Mouse (Mus musculus): ENCODE measurements around the gene Tasp1. TPM values are rescaled to one million over a fixed set of nuclear protein-coding genes. Genes with fewer than 3 reads are reported as not detected.
"Not testable (repeated sequence)": the region's sequence is repeated elsewhere in the genome, so short reads cannot be mapped to it uniquely, and the experiment has no call there.

The Tasp1 gene
- polyA plus RNA-seq, 1 experiment, result 3.3 TPM

DNA sequence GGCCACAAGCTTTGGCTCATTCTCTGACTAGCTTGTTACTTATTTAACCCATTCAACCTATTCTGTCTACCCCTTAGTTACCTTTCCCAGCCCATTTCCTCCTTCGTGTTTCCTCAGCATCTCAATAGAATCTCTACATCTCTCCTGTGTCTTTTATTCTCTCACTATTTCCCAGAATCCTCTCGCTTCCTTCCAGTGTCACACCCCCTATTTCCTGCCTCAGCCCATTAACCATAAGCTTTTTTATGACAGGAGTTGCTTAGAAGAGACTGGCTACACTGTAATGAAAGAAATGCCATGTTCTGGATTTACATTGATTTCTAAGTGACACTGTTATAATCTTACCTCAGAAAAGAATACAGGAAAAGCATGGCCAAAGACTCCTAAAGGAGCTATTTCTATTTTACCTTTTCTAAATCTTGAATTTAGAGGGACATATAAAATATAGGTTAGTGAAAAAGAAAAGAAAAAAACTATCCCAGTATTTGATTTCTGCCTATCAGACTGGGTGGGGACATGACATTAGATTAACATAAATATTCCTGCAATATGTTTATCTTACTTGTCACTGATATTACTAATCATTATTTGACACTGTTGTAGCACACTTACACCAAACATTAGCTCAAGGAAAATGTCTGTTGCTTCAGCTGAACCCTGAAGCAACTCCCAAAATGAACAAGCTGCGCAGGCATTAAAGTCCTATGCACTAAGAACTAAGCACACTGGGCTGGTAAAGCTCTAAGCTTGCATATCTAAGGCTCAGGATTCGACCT is 6.3 kb downstream of the Tasp1 start:
- no peak for TF ChIP-seq POLR2A (IDR thresholded peaks at IDR 0.05; ENCODE audit: borderline replicate concordance, extremely low read depth, low read depth, low read length)
- no peak for TF ChIP-seq CTCF (IDR thresholded peaks at IDR 0.05; ENCODE audit: insufficient read depth, low read length)
- 77% methylated on average over 4 of the region's 4 CpGs for WGBS
- no peak for DNase-seq
- H3K4me1 ChIP-seq (ENCODE audit: control insufficient read depth, insufficient read depth, low read length), result no peaks in the 10 kb centered on the region
- H3K4me3 ChIP-seq (replicated peaks; ENCODE audit: extremely low read depth, low read depth, low read length), result no peak overlapping the region

DNA sequence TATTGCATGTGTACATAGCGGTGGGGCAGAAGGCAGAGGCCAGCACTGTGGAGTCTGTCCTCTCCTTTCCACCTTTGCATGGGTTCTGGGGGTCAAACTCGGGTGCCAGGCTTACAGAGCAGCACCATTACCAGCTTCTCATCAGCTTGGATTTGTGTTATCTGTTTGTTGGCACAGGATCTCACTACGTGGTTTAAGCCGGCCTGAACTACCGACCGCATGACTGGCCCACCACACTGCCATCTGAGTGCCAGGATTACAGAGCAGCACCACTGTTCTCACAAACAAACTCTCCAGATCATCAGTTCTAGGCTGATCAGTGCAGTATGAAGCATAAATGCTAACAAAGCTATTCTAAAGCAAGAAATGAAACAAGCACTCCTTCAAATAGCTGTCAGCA is 8.5 kb downstream of the Tasp1 start:
- DNase-seq, result no peak
- WGBS, result 86% methylated on average over 6 of the region's 6 CpGs
- no peaks in the 10 kb centered on the region for H3K4me1 ChIP-seq (ENCODE audit: control insufficient read depth, insufficient read depth, low read length)
- no peak for TF ChIP-seq POLR2A (IDR thresholded peaks at IDR 0.05; ENCODE audit: borderline replicate concordance, extremely low read depth, low read depth, low read length)
- TF ChIP-seq CTCF (IDR thresholded peaks at IDR 0.05; ENCODE audit: insufficient read depth, low read length), result no peak
- H3K4me3 ChIP-seq (replicated peaks; ENCODE audit: extremely low read depth, low read depth, low read length), result no peak overlapping the region

DNA sequence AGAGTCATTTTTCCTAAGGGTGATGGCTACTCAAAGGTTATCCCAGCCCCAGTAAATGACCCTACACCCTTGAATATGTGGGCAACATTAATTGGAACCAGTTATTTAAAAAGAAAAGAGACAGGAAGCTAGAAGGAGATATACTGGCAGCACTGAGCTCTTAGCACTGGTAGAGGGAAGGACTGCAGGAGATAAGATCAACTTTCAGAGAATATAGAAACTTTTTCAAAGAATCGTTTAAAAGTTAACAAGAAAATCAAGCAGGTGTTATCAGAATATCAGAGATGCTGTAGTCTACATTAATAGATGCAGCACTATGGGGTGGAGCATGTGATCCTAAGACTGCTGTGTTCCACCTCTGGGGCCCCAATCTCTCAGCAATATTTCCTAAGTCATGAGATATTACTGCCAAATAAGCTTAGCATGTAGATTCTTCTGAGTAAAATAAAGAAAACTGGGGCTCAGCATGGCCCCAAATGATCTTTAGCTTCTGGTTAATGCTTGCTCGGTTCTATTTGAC is 14.9 kb downstream of the Tasp1 start:
- DNase-seq, result no peak
- Histone ChIP-seq H3K4me3 (replicated peaks; ENCODE audit: extremely low read depth, low read depth, low read length) (no peak overlapping the region), H3K4me1 (ENCODE audit: control insufficient read depth, insufficient read depth, low read length) (no peaks in the 10 kb centered on the region)
- 80% methylated on average over 2 of the region's 2 CpGs for WGBS
- TF ChIP-seq POLR2A (IDR thresholded peaks at IDR 0.05; ENCODE audit: borderline replicate concordance, extremely low read depth, low read depth, low read length) (no peak), CTCF (IDR thresholded peaks at IDR 0.05; ENCODE audit: insufficient read depth, low read length) (no peak)

DNA sequence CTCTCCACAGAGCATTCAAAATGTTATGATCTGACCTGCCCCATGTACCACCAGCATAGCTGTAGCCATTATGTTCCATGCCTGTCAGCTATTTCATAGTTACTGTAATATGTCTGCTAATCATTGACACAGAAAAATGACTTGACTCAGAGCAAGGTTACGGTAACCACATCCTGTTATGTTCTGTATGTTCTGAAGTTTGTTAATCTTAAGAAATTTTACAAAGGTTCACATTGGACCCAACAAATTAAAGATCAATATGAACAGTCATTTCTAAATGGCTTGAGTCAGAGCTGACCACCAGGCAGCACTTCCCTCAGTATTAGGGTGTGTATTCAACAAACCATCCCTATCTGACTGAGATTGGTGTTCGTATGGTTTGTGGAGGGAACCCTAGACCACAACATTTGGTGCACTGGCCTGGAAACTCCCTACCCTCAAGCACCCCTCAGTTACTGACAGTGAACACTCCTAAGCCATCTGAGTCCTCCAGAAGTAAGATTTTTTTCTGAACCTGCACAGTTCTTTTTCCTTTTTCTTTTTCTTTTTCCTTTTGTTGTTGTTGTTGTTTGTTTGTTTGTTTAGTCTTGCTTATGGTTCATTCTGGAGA is 24.0 kb downstream of the Tasp1 start:
- TF ChIP-seq CTCF (IDR thresholded peaks at IDR 0.05; ENCODE audit: insufficient read depth, low read length), result no peak
- WGBS, result 80% methylated on average over 2 of the region's 2 CpGs
- no peak overlapping the region for H3K4me3 ChIP-seq (replicated peaks; ENCODE audit: extremely low read depth, low read depth, low read length)
- no peaks in the 10 kb centered on the region for H3K4me1 ChIP-seq (ENCODE audit: control insufficient read depth, insufficient read depth, low read length)
- DNase-seq, result no peak

DNA sequence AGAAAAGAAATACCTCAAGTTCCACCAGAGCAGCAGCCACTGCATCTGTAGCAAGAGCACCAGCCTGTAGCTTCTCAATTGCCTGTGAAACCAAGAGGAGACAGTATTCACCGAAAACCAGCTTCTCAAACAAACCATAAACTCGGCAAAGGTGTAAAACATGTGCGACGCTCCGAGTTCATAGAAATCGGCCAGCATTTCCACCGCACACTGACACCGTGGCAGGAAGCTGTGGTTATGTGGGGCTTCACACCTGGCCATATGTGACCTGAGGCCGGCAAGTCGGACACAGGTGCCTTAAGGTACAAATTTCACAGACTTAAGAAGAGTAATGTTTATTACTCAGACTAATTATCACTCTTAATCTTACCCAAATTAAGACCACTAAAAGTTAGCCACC is 24.5 kb downstream of the Tasp1 start:
- Histone ChIP-seq H3K4me1 (ENCODE audit: control insufficient read depth, insufficient read depth, low read length) (no peaks in the 10 kb centered on the region), H3K4me3 (replicated peaks; ENCODE audit: extremely low read depth, low read depth, low read length) (no peak overlapping the region)
- DNase-seq, result no peak
- 89% methylated on average over 10 of the region's 10 CpGs for WGBS
- TF ChIP-seq POLR2A (IDR thresholded peaks at IDR 0.05; ENCODE audit: borderline replicate concordance, extremely low read depth, low read depth, low read length) (no peak), CTCF (IDR thresholded peaks at IDR 0.05; ENCODE audit: insufficient read depth, low read length) (no peak)

DNA sequence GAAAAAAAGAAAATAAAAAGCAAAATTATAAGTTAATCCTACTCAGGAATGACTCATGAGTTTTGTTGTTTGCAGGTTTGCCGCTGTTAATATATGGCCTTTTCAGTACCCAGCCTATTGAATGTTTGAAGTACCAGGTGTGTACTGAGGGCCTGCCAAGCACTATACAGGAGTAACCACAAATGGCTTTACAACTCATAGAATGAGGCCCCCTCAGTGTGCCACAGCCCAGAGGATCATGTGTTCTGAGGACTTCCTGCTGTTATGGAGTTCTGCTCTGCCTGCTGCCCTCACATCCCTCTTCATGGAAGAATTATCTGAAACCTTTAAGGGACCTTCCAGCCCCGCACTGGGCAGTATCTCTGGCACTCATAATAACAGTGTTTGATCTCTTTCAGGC is 29.1 kb downstream of the Tasp1 start:
- DNase-seq, result no peak
- TF ChIP-seq CTCF (IDR thresholded peaks at IDR 0.05; ENCODE audit: insufficient read depth, low read length) (no peak), POLR2A (IDR thresholded peaks at IDR 0.05; ENCODE audit: borderline replicate concordance, extremely low read depth, low read depth, low read length) (no peak)
- no peaks in the 10 kb centered on the region for H3K4me1 ChIP-seq (ENCODE audit: control insufficient read depth, insufficient read depth, low read length)
- H3K4me3 ChIP-seq (replicated peaks; ENCODE audit: extremely low read depth, low read depth, low read length), result no peak overlapping the region
- WGBS, result 85% methylated on average over 2 of the region's 2 CpGs

DNA sequence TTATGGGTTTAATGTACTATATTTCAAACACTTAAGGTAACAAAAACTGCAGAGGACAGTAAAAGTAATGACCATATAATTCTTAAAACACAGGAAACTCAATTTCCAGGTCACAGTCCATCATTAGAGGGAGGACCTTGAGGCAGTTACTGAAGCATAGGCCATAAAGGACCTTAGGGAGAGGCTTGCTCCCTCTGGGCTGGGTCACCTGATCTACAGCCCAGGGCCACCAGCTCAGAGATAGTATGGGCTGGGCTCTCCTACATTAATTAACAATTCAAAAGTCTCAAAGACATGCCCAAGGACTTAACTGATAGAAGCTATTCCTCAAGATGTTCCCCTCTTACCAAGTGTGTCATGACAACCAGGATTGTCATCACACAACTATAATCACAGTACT is 29.8 kb downstream of the Tasp1 start:
- no peak for DNase-seq
- TF ChIP-seq POLR2A (IDR thresholded peaks at IDR 0.05; ENCODE audit: borderline replicate concordance, extremely low read depth, low read depth, low read length) (no peak), CTCF (IDR thresholded peaks at IDR 0.05; ENCODE audit: insufficient read depth, low read length) (no peak)
- no peaks in the 10 kb centered on the region for H3K4me1 ChIP-seq (ENCODE audit: control insufficient read depth, insufficient read depth, low read length)
- no peak overlapping the region for H3K4me3 ChIP-seq (replicated peaks; ENCODE audit: extremely low read depth, low read depth, low read length)

DNA sequence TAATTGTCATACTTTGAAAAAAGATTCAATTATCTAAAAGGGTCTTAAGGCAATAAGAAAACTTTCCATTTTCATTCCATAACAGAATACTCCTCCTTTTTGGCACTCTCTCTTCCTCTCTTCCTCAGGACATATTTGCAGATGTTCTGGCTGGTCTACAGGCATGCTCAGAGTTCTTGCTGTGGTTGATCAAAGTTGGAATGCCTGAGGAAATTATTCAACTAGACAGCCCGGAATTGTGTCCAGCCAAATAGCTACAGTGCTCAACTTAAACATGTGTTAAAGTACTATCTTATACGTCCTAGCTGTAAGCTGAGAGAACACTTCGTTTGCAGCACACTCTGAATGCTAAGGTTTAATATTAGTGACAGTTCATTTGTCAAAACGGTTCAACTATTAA is 41.7 kb downstream of the Tasp1 start:
- 57% methylated on average over 4 of the region's 4 CpGs for WGBS
- Histone ChIP-seq H3K4me1 (ENCODE audit: control insufficient read depth, insufficient read depth, low read length) (no peaks in the 10 kb centered on the region), H3K4me3 (replicated peaks; ENCODE audit: extremely low read depth, low read depth, low read length) (no peak overlapping the region)
- DNase-seq, result no peak
- no peak for TF ChIP-seq POLR2A (IDR thresholded peaks at IDR 0.05; ENCODE audit: borderline replicate concordance, extremely low read depth, low read depth, low read length)

DNA sequence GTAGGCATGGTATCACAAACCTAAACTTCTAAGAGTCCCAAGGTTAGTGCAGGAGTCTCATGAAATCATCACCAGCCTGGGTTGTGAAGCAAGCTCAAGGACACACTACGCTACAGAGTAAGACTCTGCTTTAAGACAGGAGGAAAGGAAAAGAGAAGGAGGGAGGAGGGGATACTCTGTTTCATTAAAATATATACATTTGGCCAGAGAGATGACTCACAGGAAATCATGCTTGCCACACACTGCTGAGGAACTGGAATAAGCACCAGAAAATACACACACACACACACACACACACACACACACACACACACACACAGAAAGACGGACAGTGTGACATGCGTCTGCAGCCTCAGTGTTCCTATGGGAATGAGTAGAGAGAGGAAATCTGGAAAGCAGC is 59.2 kb downstream of the Tasp1 start:
- DNase-seq, result no peak
- WGBS, result 68% methylated on average over 3 of the region's 3 CpGs
- H3K4me3 ChIP-seq (replicated peaks; ENCODE audit: extremely low read depth, low read depth, low read length), result no peak overlapping the region
- H3K4me1 ChIP-seq (ENCODE audit: control insufficient read depth, insufficient read depth, low read length), result no peaks in the 10 kb centered on the region
- no peak for TF ChIP-seq POLR2A (IDR thresholded peaks at IDR 0.05; ENCODE audit: borderline replicate concordance, extremely low read depth, low read depth, low read length)
- no peak for TF ChIP-seq CTCF (IDR thresholded peaks at IDR 0.05; ENCODE audit: insufficient read depth, low read length)

DNA sequence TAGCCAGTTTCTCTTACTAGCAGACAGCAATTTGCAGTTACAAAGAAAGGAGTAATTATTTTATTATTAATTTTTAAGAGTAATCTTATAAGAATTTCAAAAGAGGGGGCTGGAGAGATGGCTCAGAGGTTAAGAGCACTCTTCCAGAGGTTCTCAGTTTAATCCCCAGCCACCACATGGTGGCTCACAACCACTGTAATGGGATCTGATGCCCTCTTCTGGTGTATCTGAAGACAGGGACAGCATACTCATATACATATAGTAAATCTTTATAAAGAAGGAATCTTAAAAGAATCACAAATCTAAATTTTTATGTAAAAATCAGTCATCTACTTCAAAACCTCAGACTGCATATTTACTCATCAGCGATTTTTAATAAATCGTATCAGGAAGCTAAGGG is 68.4 kb downstream of the Tasp1 start:
- 93% methylated on average over 2 of the region's 2 CpGs for WGBS
- Histone ChIP-seq H3K4me1 (ENCODE audit: control insufficient read depth, insufficient read depth, low read length) (no peaks in the 10 kb centered on the region), H3K4me3 (replicated peaks; ENCODE audit: extremely low read depth, low read depth, low read length) (no peak overlapping the region)
- DNase-seq, result no peak
- no peak for TF ChIP-seq POLR2A (IDR thresholded peaks at IDR 0.05; ENCODE audit: borderline replicate concordance, extremely low read depth, low read depth, low read length)
- TF ChIP-seq CTCF (IDR thresholded peaks at IDR 0.05; ENCODE audit: insufficient read depth, low read length), result no peak

DNA sequence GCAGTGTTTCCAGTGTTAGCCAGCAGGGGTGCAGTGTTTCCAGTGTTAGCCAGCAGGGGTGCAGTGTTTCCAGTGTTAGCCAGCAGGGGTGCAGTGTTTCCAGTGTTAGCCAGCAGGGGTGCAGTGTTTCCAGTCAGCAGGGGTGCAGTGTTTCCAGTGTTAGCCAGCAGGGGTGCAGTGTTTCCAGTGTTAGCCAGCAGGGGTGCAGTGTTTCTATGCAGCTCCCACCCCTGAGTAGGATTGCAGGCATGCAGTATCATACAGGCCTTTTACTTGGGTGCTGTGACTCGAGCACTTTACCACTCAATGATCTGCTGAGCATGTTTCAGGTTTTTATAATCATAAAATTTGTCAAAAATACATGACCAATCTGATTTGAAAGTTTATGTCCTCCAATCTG is 76.7 kb downstream of the Tasp1 start:
- H3K4me3 ChIP-seq (replicated peaks; ENCODE audit: extremely low read depth, low read depth, low read length); H3K4me1 ChIP-seq (ENCODE audit: control insufficient read depth, insufficient read depth, low read length); DNase-seq: not testable (repeated sequence)
- WGBS, result 90% methylated on average over 1 of the region's 1 CpGs
